Mouse (Mus musculus) thymus, adult 2 months (tissue): Measurements from ENCODE around the gene Rps5. TPM values are rescaled to one million over a fixed set of nuclear protein-coding genes. Genes with fewer than 3 reads are reported as not detected.
A peak's percentile ranks its signal among the peaks of the same experiment; 100 is the strongest.

ENCODE experiments used
- DNase-seq: peaks from one replicate; pipeline ENCODE4 v3.0.0; 2021
- H3K27ac ChIP-seq: fragments of 200-500 bp; 2 replicates; pipeline ENCODE4 v1.5.1; 2012; ENCODE audit warnings: low read length, control low read depth; ENCODE audit not compliant: control insufficient read depth, insufficient read depth
- H3K27me3 ChIP-seq: fragments of 200-500 bp; 2 replicates; pipeline ENCODE4 v1.6.1; 2012; ENCODE audit warnings: mild to moderate bottlenecking, low read length, moderate library complexity, mixed read lengths; ENCODE audit not compliant: control insufficient read depth, insufficient read depth
- H3K36me3 ChIP-seq: fragments of 200-500 bp; 2 replicates; pipeline ENCODE4 v1.6.1; 2012; ENCODE audit warnings: mild to moderate bottlenecking, low read length, moderate library complexity; ENCODE audit not compliant: control insufficient read depth, insufficient read depth
- H3K4me1 ChIP-seq: fragments of 200-500 bp; replicated peaks from 2 replicates; pipeline ENCODE4 v1.6.1; 2012; ENCODE audit warnings: low read length; ENCODE audit not compliant: control insufficient read depth, insufficient read depth
- H3K4me3 ChIP-seq: fragments of 200-500 bp; 2 replicates; pipeline ENCODE4 v1.5.1; 2012; ENCODE audit warnings: mild to moderate bottlenecking, low read length, control low read depth, moderate library complexity; ENCODE audit not compliant: control insufficient read depth, insufficient read depth
- CTCF ChIP-seq: fragments of 200-500 bp; IDR thresholded peaks from 2 replicates; pipeline ENCODE4 v1.5.1; 2012; ENCODE audit warnings: mild to moderate bottlenecking, control low read depth, low read length, moderate library complexity, borderline replicate concordance; ENCODE audit not compliant: control insufficient read depth, poor library complexity, insufficient read depth; ENCODE audit errors: extremely low read depth
- POLR2A ChIP-seq: fragments of 200-500 bp; IDR thresholded peaks from 2 replicates; pipeline ENCODE4 v1.6.1; 2012; ENCODE audit warnings: mild to moderate bottlenecking, low read length, control low read depth, moderate library complexity; ENCODE audit not compliant: control insufficient read depth, poor library complexity, insufficient read depth; ENCODE audit errors: extremely low read depth
- WGBS: fragments of 180-500 bp; shearing (Covaris S2); methylation state at CpG from one replicate; pipeline ENCODE4 v1.1.7; 2018; 5-methylcytosine and 5-hydroxymethylcytosine counted together
- polyA plus RNA-seq: library from polyadenylated mRNA; depleted of rRNA; stranded (reverse); fragments of >200 nt; gene quantifications from 2 replicates; pipeline ENCODE4 v1.2.3, GENCODE M21; 2012; rRNA removed

The Rps5 gene
- polyA plus RNA-seq, 1 experiment = 2,907 TPM

GRCm38 (mm10) chr7:12965678-12966091 is 43.6 kb downstream of the Rps5 start, which contains the start of gene Zfp324:
Zfp324 (plus strand) TSS chr7:12965838.
- TF ChIP-seq POLR2A = 0 out of 2 replicates have a peak, but pooled peaks have one; percentile 33
- TF ChIP-seq CTCF = no peak; the same call in 1 of the 2 replicates
- DNase-seq = peak; percentile 88
- Histone ChIP-seq H3K4me3 (peak within 1 kb of the TSS; percentile 71), H3K27ac (peak within 1 kb of the TSS; percentile 27; the same call in 1 of the 2 replicates), H3K4me1 (peaks cover 19% of the 10 kb centered on the region), H3K36me3 (peaks cover 2% of the 10 kb centered on the region), H3K27me3 (no peaks in the 10 kb centered on the region)
- WGBS = under 1% methylated on average over 23 of the region's 23 CpGs

- DNase-seq = peak; percentile 74
- WGBS = 2% methylated on average over 25 of the region's 29 CpGs
These were observed 44.2 kb downstream of the Rps5 start for GRCm38 (mm10) chr7:12966104-12966845.

GRCm38 (mm10) chr7:12970906-12971305 is 48.8 kb downstream of the Rps5 start:
- TF ChIP-seq POLR2A (no peak), CTCF (no peak)
- Histone ChIP-seq H3K36me3 (peaks cover 11% of the 10 kb centered on the region), H3K27ac (no peak overlapping the region), H3K4me3 (no peak overlapping the region), H3K27me3 (no peaks in the 10 kb centered on the region), H3K4me1 (peaks cover 7% of the 10 kb centered on the region)
- 97% methylated on average over 25 of the region's 25 CpGs for WGBS
- DNase-seq = no peak

More at GRCm38 (mm10) chr7:12966104-12966845, 44.2 kb downstream of the Rps5 start:
- Histone ChIP-seq H3K27me3 (no peaks in the 10 kb centered on the region), H3K4me1 (peaks cover 17% of the 10 kb centered on the region), H3K36me3 (peaks cover 7% of the 10 kb centered on the region), H3K27ac (0 out of 2 replicates have a peak overlapping the region, but pooled peaks have one; percentile 17), H3K4me3 (peak overlapping the region; percentile 71)
- TF ChIP-seq CTCF = no peak
- TF ChIP-seq POLR2A = no peak

Other genes with a start within 250 kb of the Rps5 start
- gene Vmn2r55, start 237.3 kb upstream of the Rps5 start, polyA plus RNA-seq = not detected in 2 replicates
- not detected in 2 replicates for gene Vmn2r56, start 187.3 kb upstream of the Rps5 start, polyA plus RNA-seq
- gene Zscan18, start 118.7 kb upstream of the Rps5 start, polyA plus RNA-seq = 2.7 and 2.9 TPM in 2 replicates
- gene Zfp329, start 103.4 kb upstream of the Rps5 start, polyA plus RNA-seq = 4.1 and 4.2 TPM in 2 replicates
- gene Zfp110, start 87.5 kb upstream of the Rps5 start, polyA plus RNA-seq = 16.9 and 17.6 TPM in 2 replicates
- gene Zfp128, start 41.1 kb upstream of the Rps5 start, polyA plus RNA-seq = 1.7 and 2.2 TPM in 2 replicates
- 14.3 and 14.9 TPM in 2 replicates for gene Zscan22, start 24.5 kb upstream of the Rps5 start, polyA plus RNA-seq
- 1.0 and 1.8 TPM in 2 replicates for gene Rnf225, start 5.1 kb downstream of the Rps5 start, polyA plus RNA-seq
- gene Zfp324, start 43.5 kb downstream of the Rps5 start, polyA plus RNA-seq = 8.7 and 9.3 TPM in 2 replicates
- gene Zfp446, start 55.6 kb downstream of the Rps5 start, polyA plus RNA-seq = 10.8 and 11.4 TPM in 2 replicates
- gene Slc27a5, start 75.9 kb downstream of the Rps5 start, polyA plus RNA-seq = 0.89 and 3.0 TPM in 2 replicates
- gene Trim28, start 76.8 kb downstream of the Rps5 start, polyA plus RNA-seq = 902 and 905 TPM in 2 replicates
- gene Zbtb45, start 87.7 kb downstream of the Rps5 start, polyA plus RNA-seq = 78.8 and 127 TPM in 2 replicates
- 65.6 and 65.7 TPM in 2 replicates for gene Chmp2a, start 112.5 kb downstream of the Rps5 start, polyA plus RNA-seq
- gene Ube2m, start 116.0 kb downstream of the Rps5 start, polyA plus RNA-seq = 236 and 244 TPM in 2 replicates
- gene Mzf1, start 132.5 kb downstream of the Rps5 start, polyA plus RNA-seq = 3.5 and 4.5 TPM in 2 replicates
- gene Vmn1r85, start 172.9 kb downstream of the Rps5 start, polyA plus RNA-seq = not detected in 2 replicates
- gene Vmn1r86, start 197.6 kb downstream of the Rps5 start, polyA plus RNA-seq = not detected in 2 replicates
- gene Vmn1r87, start 217.9 kb downstream of the Rps5 start, polyA plus RNA-seq = not detected in 2 replicates
- not detected in 2 replicates for gene Vmn1r88, start 237.3 kb downstream of the Rps5 start, polyA plus RNA-seq